In the genomic region with DNA sequence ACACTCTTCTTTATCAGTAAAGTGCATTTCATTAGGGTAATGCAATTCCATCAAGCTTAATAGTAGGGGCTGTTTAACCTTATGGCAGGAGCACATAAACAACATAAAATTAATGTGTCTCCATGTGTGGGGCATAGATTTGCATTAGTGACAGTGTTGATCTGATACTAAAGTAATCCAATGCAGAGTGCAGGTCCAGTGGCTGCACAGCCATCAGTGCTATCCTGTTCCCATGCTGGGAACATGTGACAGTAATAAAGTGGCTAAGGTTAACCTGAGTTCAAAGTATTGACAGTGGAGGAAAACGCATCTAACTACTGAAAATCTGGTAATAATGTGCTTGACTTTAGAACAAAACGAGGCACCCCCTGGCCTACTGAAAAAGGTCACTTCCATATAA, we compare ENCODE assay signal across 16 mouse cellular contexts.
A peak's percentile ranks its signal among the peaks of the same experiment; 100 is the strongest.
DNase-seq lines count a peak whose midpoint lies in the region; ATAC-seq lines count a peak whose summit lies in the region.
"Had no signal": no experiment of that assay in that cellular context is flagged by ENCODE, and none has a peak within 500 bp of the region (broad histone marks: within the 10 kb centered on the region; RNA-seq: fewer than 3 reads in every experiment).

No protein-coding gene starts in this region.

- WGBS in limb, embryonic 11.5 days, result 7% methylated on average over 2 of the region's 2 CpGs
- WGBS in limb, embryonic 10.5 days, result 23% methylated on average over 2 of the region's 2 CpGs
- 34% methylated on average over 2 of the region's 2 CpGs for WGBS in hindbrain, embryonic 12.5 days
- WGBS in midbrain, embryonic 16.5 days, result 56% methylated on average over 2 of the region's 2 CpGs

- H3K9me3 ChIP-seq in limb, embryonic 11.5 days (ENCODE audit: control insufficient read depth, low read length), result no peaks in the 10 kb centered on the region
- no peaks in the 10 kb centered on the region for H3K9me3 ChIP-seq in limb, embryonic 10.5 days (replicated peaks)
- H3K9me3 ChIP-seq in hindbrain, embryonic 12.5 days (replicated peaks), result no peaks in the 10 kb centered on the region
- H3K9me3 ChIP-seq in midbrain, embryonic 16.5 days (replicated peaks; ENCODE audit: control insufficient read depth, low read length, poor library complexity, severe bottlenecking), result no peaks in the 10 kb centered on the region
- H3K9me3 ChIP-seq: limb, embryonic 15.5 days had no signal

- DNase-seq in embryo, embryonic 10 days (ENCODE audit: low spot score), result peak; percentile 29
- no peak for DNase-seq in embryo, embryonic 9.5 days (ENCODE audit: extremely low spot score)
- DNase-seq in limb, embryonic 11.5 days (ENCODE audit: low spot score), result no peak
- DNase-seq in limb, embryonic 10.5 days (ENCODE audit: low spot score), result no peak
- no peak for DNase-seq in MN1 (ENCODE audit: low spot score)
- DNase-seq: cerebellum, adult 18-20 months; gastrocnemius, postnatal 14 days; kidney, postnatal 14 days; lung, adult 18-20 months; thymus, postnatal 4 days had no signal

- no peaks in the 10 kb centered on the region for H3K4me1 ChIP-seq in limb, embryonic 11.5 days (ENCODE audit: control insufficient read depth, insufficient read depth, low read length)
- peaks cover 9% of the 10 kb centered on the region for H3K4me1 ChIP-seq in limb, embryonic 10.5 days
- peaks cover 8% of the 10 kb centered on the region; the same call in 1 of the 2 replicates for H3K4me1 ChIP-seq in hindbrain, embryonic 12.5 days
- peaks cover 4% of the 10 kb centered on the region; the same call in 1 of the 2 replicates for H3K4me1 ChIP-seq in midbrain, embryonic 16.5 days (ENCODE audit: control insufficient read depth, insufficient read depth, low read length)
- H3K4me1 ChIP-seq: heart, embryonic 10.5 days; limb, embryonic 15.5 days had no signal

- no peaks in the 10 kb centered on the region for H3K36me3 ChIP-seq in limb, embryonic 11.5 days (ENCODE audit: control insufficient read depth, insufficient read depth, low read length)
- no peaks in the 10 kb centered on the region for H3K36me3 ChIP-seq in limb, embryonic 10.5 days
- no peaks in the 10 kb centered on the region for H3K36me3 ChIP-seq in hindbrain, embryonic 12.5 days
- no peaks in the 10 kb centered on the region for H3K36me3 ChIP-seq in midbrain, embryonic 16.5 days (ENCODE audit: control insufficient read depth, insufficient read depth, low read length)
- H3K36me3 ChIP-seq: heart, embryonic 10.5 days; limb, embryonic 15.5 days had no signal

- H3K4me2 ChIP-seq in limb, embryonic 11.5 days (ENCODE audit: low read depth, severe bottlenecking), result no peak overlapping the region
- no peak overlapping the region for H3K4me2 ChIP-seq in hindbrain, embryonic 12.5 days (replicated peaks)
- H3K4me2 ChIP-seq in midbrain, embryonic 16.5 days (ENCODE audit: low read length), result no peak overlapping the region
- H3K4me2 ChIP-seq: limb, embryonic 15.5 days had no signal

- no peak overlapping the region for H3K9ac ChIP-seq in limb, embryonic 11.5 days (ENCODE audit: low read length)
- H3K9ac ChIP-seq in hindbrain, embryonic 12.5 days, result no peak overlapping the region
- H3K9ac ChIP-seq in midbrain, embryonic 16.5 days (ENCODE audit: low read depth, low read length), result no peak overlapping the region
- H3K9ac ChIP-seq: limb, embryonic 15.5 days had no signal

- ATAC-seq in limb, embryonic 11.5 days (ENCODE audit: insufficient number of reproducible peaks, low FRiP score, low TSS enrichment, low read depth), result 0 out of 2 replicates have a peak, but pooled peaks have one; percentile 44
- ATAC-seq in hindbrain, embryonic 12.5 days (ENCODE audit: low FRiP score), result peak; percentile 87
- peak; percentile 56; the same call in 1 of the 2 replicates for ATAC-seq in midbrain, embryonic 16.5 days
- no peak for ATAC-seq in activated CD4-positive, CD25-positive, alpha-beta regulatory T cell, adult 4 months

- no peak overlapping the region for H3K27ac ChIP-seq in limb, embryonic 11.5 days (replicated peaks; ENCODE audit: low read depth, low read length)
- H3K27ac ChIP-seq in limb, embryonic 10.5 days, result no peak overlapping the region
- peak overlapping the region; percentile 25; the same call in 1 of the 2 replicates for H3K27ac ChIP-seq in hindbrain, embryonic 12.5 days
- H3K27ac ChIP-seq in midbrain, embryonic 16.5 days (ENCODE audit: low read length), result no peak overlapping the region
- H3K27ac ChIP-seq: heart, embryonic 10.5 days; limb, embryonic 15.5 days had no signal

- no peaks in the 10 kb centered on the region for H3K27me3 ChIP-seq in limb, embryonic 11.5 days (ENCODE audit: control insufficient read depth, insufficient read depth, low read length)
- H3K27me3 ChIP-seq in limb, embryonic 10.5 days (ENCODE audit: low read depth, poor library complexity, severe bottlenecking), result no peaks in the 10 kb centered on the region
- H3K27me3 ChIP-seq in hindbrain, embryonic 12.5 days, result no peaks in the 10 kb centered on the region
- H3K27me3 ChIP-seq in midbrain, embryonic 16.5 days (ENCODE audit: control insufficient read depth, insufficient read depth, low read depth, low read length), result no peaks in the 10 kb centered on the region
- H3K27me3 ChIP-seq: CH12.LX; limb, embryonic 15.5 days had no signal

- H3K4me3 ChIP-seq in limb, embryonic 11.5 days (ENCODE audit: low read depth, low read length), result no peak overlapping the region
- H3K4me3 ChIP-seq in limb, embryonic 10.5 days, result no peak overlapping the region
- H3K4me3 ChIP-seq in hindbrain, embryonic 12.5 days, result no peak overlapping the region
- no peak overlapping the region for H3K4me3 ChIP-seq in midbrain, embryonic 16.5 days (ENCODE audit: low read depth, low read length)
- H3K4me3 ChIP-seq: heart, embryonic 10.5 days; limb, embryonic 15.5 days had no signal
